Mouse (Mus musculus) spleen, adult 2 months (tissue): ENCODE data around the gene Sync. TPM values are rescaled to one million over a fixed set of nuclear protein-coding genes. Genes with fewer than 3 reads are reported as not detected.

Source experiments
- DNase-seq, 2 experiments: peaks; one replicate each; pipeline versions ENCODE4 v3.0.0 to v3.0.0-alpha.2; 2012 to 2021; ENCODE audit warnings: low spot score in 2 of 2, low read depth in 1 of 2
- H3K27ac ChIP-seq: fragments of 200-500 bp; 2 replicates; pipeline ENCODE4 v1.5.1; 2012; ENCODE audit warnings: low read length, inconsistent platforms; ENCODE audit not compliant: insufficient read depth
- H3K27me3 ChIP-seq: fragments of 200-500 bp; 2 replicates; pipeline ENCODE4 v1.6.1; 2012; ENCODE audit warnings: mild to moderate bottlenecking, moderate library complexity, low read length, inconsistent platforms; ENCODE audit not compliant: control insufficient read depth, insufficient read depth
- H3K36me3 ChIP-seq: fragments of 200-500 bp; 2 replicates; pipeline ENCODE4 v1.6.1; 2012; ENCODE audit warnings: mild to moderate bottlenecking, low read length, inconsistent platforms; ENCODE audit not compliant: control insufficient read depth, insufficient read depth
- H3K4me1 ChIP-seq: fragments of 200-500 bp; 2 replicates; pipeline ENCODE4 v1.6.1; 2011; ENCODE audit warnings: inconsistent platforms; ENCODE audit not compliant: control insufficient read depth, insufficient read depth, insufficient read length
- H3K4me3 ChIP-seq: fragments of 200-500 bp; 2 replicates; pipeline ENCODE4 v1.5.1; 2011; ENCODE audit warnings: mild to moderate bottlenecking, inconsistent platforms; ENCODE audit not compliant: insufficient read depth, insufficient read length; ENCODE audit errors: extremely low read depth
- CTCF ChIP-seq: fragments of 200-500 bp; IDR thresholded peaks from 2 replicates; pipeline ENCODE4 v1.5.1; 2011; ENCODE audit warnings: mild to moderate bottlenecking, inconsistent platforms; ENCODE audit not compliant: insufficient read depth, insufficient read length, insufficient replicate concordance; ENCODE audit errors: extremely low read depth
- POLR2A ChIP-seq: fragments of 200-500 bp; IDR thresholded peaks from 2 replicates; pipeline ENCODE4 v1.6.1; 2011; ENCODE audit warnings: low read depth, low read length, inconsistent platforms
- WGBS: fragments of 180-500 bp; shearing (Covaris S2); methylation state at CpG from one replicate; pipeline ENCODE4 v1.1.7; 2018; 5-methylcytosine and 5-hydroxymethylcytosine counted together
- polyA plus RNA-seq: library from polyadenylated mRNA; depleted of rRNA; stranded (reverse); fragments of >200 nt; gene quantifications from 2 replicates; pipeline ENCODE4 v1.2.3, GENCODE M21; 2012

The Sync gene
- polyA plus RNA-seq, 1 experiment: 0.63 TPM

GRCm38 (mm10) chr4:129263225-129264021, 24.0 kb upstream of the Sync start:
- peak in 1 of 2 experiments; percentile 28 for DNase-seq
- H3K27me3 ChIP-seq: no peaks in the 10 kb centered on the region
- H3K4me1 ChIP-seq: peaks cover 10% of the 10 kb centered on the region; the same call in 1 of the 2 replicates
- H3K36me3 ChIP-seq: no peaks in the 10 kb centered on the region
- no peak overlapping the region for H3K27ac ChIP-seq
- TF ChIP-seq CTCF (no peak), POLR2A (no peak)
- no peak overlapping the region for H3K4me3 ChIP-seq
- 20% methylated on average over 19 of the region's 19 CpGs for WGBS

- no peak for TF ChIP-seq POLR2A
- TF ChIP-seq CTCF: no peak
These were observed 21.2 kb upstream of the Sync start for GRCm38 (mm10) chr4:129266191-129266590.

DNA sequence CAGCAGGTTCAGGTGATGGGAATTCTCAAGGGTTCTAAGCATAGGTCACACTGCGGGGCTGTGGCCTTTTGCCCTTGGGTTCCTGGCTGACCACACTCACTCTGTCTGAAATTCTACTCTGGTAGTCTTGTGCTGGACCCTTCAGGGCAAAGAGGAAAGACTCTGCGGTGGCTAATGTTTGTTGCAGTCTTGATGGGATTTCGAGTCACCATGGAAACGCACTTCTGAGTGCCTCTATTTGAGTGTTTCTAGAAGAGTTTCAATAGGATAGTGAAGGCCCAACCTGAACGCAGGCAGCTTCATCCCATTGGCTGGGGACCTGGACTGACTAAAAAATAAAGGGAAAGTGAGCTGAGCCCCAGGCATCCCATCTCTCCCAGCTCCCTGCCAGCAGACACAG, 20.6 kb upstream of the Sync start:
- TF ChIP-seq CTCF: no peak
- WGBS: 95% methylated on average over 5 of the region's 5 CpGs
- Histone ChIP-seq H3K27ac (no peak overlapping the region), H3K36me3 (no peaks in the 10 kb centered on the region), H3K27me3 (no peaks in the 10 kb centered on the region), H3K4me1 (peaks cover 10% of the 10 kb centered on the region; the same call in 1 of the 2 replicates), H3K4me3 (no peak overlapping the region)
- no peak for DNase-seq

More at GRCm38 (mm10) chr4:129266191-129266590, 21.2 kb upstream of the Sync start:
- no peak for DNase-seq
- 95% methylated on average over 4 of the region's 4 CpGs for WGBS
- Histone ChIP-seq H3K27me3 (no peaks in the 10 kb centered on the region), H3K36me3 (no peaks in the 10 kb centered on the region), H3K4me1 (peaks cover 10% of the 10 kb centered on the region; the same call in 1 of the 2 replicates), H3K4me3 (no peak overlapping the region), H3K27ac (no peak overlapping the region)

- 32% methylated on average over 1 of the region's 1 CpGs for WGBS
- peaks cover 3% of the 10 kb centered on the region; the same call in 1 of the 2 replicates for H3K4me1 ChIP-seq
- TF ChIP-seq CTCF (no peak), POLR2A (no peak)
- H3K4me3 ChIP-seq: no peak overlapping the region
- no peak overlapping the region for H3K27ac ChIP-seq
- no peaks in the 10 kb centered on the region for H3K27me3 ChIP-seq
- H3K36me3 ChIP-seq: no peaks in the 10 kb centered on the region
- no peak for DNase-seq
These were observed 18.7 kb upstream of the Sync start for GRCm38 (mm10) chr4:129268698-129269097.

- Histone ChIP-seq H3K4me3 (no peak overlapping the region), H3K4me1 (no peaks in the 10 kb centered on the region), H3K27ac (no peak overlapping the region), H3K36me3 (no peaks in the 10 kb centered on the region), H3K27me3 (no peaks in the 10 kb centered on the region)
- DNase-seq: no peak
- 26% methylated on average over 15 of the region's 15 CpGs for WGBS
- TF ChIP-seq CTCF (no peak), POLR2A (no peak)
These were observed 15.2 kb upstream of the Sync start for GRCm38 (mm10) chr4:129271991-129272755.

- Histone ChIP-seq H3K4me3 (no peak overlapping the region), H3K4me1 (no peaks in the 10 kb centered on the region), H3K36me3 (no peaks in the 10 kb centered on the region), H3K27ac (no peak overlapping the region), H3K27me3 (no peaks in the 10 kb centered on the region)
- WGBS: 25% methylated on average over 5 of the region's 5 CpGs
- no peak for DNase-seq
- TF ChIP-seq POLR2A: no peak
- TF ChIP-seq CTCF: no peak
These were observed 14.7 kb upstream of the Sync start for GRCm38 (mm10) chr4:129272756-129273046.

DNA sequence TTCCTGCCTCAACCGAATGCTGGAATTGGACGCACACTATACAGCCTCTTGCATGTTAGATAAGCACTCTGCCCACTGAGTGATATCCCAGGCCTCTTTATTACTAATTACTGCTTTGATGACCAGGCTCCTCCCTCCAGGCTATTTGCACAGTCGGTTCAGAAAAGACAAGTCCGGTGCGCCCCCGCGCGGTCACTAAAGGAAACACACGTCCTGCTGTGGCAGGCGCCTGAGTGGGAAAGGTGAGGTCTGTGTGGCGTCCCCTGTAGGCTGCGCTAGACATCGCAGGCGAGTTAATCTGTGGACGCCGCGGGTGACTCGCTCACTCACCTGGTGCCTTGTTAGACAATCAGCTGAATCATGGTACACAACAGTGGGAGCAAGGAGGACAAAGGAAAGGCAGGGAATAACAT, 11.0 kb upstream of the Sync start:
- 4% methylated on average over 18 of the region's 18 CpGs for WGBS

More for the DNA sequence above, 11.0 kb upstream of the Sync start:
- H3K27me3 ChIP-seq: no peaks in the 10 kb centered on the region
- TF ChIP-seq POLR2A: no peak
- peak; percentile 98 for TF ChIP-seq CTCF
- no peaks in the 10 kb centered on the region for H3K4me1 ChIP-seq
- no peak overlapping the region for H3K4me3 ChIP-seq
- peak; percentile 69 to 87 for DNase-seq
- no peaks in the 10 kb centered on the region for H3K36me3 ChIP-seq
- no peak overlapping the region for H3K27ac ChIP-seq
